Mouse (Mus musculus) cerebellum, adult 9-10 months (tissue): Measurements from ENCODE around the gene Mapkapk3.
"Not testable (repeated sequence)": the region's sequence is repeated elsewhere in the genome, so short reads cannot be mapped to it uniquely, and the experiment has no call there.

Experiments used
- DNase-seq: peaks from one replicate; pipeline ENCODE4 v3.0.0; 2022

The Mapkapk3 gene

DNA sequence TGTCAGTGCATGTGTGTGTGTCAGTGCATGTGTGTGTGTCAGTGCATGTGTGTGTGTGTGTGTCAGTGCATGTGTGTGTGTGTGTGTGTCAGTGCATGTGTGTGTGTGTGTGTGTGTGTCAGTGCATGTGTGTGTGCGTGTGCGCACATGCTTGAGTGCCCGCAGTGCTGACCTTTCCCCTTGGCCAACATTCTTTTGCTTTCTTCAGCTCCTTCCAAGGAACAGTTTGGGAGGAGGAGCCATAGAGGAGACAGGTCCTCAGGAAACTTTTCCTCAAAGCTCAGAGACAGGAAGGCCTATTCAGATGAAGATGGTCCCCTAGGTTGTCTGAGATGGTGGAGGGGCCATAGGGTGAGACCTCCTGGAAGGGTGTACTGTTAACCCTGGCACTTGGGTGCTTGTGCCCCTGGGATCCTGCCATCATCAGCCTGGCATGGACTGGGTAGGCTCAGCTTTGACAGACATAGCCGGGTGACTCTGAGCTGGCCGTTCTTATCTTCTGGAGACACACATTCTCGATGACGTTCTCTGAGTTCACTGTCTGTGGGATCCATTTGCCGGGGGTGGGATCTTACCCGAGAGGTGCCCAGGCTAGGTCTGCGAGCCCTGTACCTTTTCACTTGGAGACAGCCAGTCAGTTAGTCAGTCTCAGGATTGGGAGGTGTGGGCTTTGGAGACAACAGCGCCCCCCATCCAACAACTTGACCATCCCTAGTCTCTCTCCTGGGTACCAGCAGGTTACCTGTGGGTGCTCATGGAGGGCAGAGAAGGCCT, 17.6 kb upstream of the Mapkapk3 start:
- no peak for DNase-seq

- not testable (repeated sequence) for DNase-seq
Measured at GRCm38 (mm10) chr9:107306673-107307072, 17.0 kb upstream of the Mapkapk3 start.

- no peak for DNase-seq
Measured at GRCm38 (mm10) chr9:107305601-107306542, 16.2 kb upstream of the Mapkapk3 start.

DNA sequence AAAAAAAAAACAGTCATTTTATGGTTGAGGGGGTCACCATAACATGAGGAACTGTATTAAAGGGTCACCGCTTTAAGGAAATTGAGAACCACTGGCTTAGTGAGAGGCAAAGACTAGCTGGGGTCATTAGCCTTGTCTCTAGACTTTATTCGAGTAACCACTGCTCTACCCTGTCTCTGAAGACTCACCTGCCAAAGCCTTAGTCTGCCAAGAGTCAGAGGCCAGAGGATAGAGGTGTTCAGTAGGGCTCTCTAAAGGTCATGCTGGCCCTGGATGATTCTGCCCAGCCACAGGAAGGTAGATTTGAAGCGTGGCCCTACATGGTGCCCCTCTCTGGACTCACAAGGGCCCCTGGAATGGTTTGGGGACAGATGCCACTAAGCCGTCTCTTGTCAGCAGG, 15.3 kb upstream of the Mapkapk3 start:
- no peak for DNase-seq

DNA sequence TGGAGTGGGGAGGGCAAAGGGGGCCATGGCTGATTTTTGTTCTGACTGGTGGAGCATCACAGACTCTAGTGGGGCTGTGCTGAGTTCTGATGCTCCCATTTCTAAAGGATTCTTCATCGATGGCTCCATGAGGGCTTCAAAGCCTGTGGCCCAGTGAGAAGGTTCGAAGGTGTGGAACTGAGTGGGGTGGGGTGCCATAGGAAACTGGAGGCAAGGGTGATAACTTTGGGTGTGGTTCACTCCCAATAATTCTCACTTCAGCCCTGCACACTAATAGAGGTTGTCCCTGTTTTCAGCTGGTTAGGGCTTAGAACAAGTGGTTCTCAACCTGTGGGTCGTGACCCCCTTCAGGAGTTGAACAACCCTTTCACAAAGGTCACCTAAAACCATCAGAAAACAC, 14.7 kb upstream of the Mapkapk3 start:
- DNase-seq = no peak

DNA sequence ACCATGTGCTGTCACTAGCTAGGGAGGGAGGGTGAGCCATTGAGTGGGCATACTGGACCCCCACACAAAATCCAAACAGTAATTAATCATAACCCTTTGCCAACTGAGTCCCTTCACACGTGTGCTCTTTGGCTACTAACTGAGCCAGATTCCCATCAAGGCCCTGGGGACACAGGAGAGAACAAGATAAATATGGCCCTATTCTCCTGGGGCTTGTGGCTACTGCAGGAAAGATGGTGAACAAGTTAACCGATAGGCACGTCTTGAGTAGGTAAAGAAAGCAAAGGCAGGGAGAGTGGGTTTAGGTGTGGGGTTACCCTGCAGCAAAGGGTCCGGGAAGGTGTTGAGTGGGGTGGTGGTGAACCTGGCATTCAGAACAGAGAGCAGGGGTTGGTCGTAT, 14.2 kb upstream of the Mapkapk3 start:
- no peak for DNase-seq

DNA sequence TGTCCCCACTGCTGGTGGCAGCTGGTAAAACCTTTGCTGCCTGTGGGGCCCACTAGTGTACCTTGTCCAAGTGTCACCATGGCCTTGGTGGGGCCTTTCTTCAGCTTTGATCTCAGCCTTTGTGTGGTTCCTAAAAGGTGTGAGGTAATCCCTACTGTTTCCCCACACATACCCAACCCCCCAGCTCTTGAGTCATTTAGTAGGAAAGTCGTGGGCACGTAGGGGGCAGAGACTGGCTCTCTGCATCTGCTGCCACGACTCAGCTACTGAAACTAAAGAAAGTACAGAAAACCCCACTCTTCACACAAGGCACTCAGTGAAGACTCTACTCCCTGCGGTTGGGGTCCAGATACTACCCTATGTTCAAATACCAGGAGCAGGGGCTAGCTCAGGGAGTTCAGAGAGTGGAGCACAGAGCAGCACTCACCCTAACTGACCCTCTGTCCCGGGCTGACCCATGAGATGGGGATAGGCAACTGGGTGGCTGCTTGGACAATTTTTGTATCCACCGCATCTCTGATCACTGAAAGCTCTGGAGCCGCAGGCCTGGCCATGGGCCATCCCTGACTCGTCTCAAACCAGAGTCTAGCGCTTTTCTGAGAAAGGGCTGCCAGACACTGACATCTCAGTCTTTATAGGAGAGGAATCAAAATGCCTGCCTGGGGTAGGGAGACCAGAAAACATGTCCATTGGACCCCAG, 13.6 kb upstream of the Mapkapk3 start:
- DNase-seq = no peak

DNA sequence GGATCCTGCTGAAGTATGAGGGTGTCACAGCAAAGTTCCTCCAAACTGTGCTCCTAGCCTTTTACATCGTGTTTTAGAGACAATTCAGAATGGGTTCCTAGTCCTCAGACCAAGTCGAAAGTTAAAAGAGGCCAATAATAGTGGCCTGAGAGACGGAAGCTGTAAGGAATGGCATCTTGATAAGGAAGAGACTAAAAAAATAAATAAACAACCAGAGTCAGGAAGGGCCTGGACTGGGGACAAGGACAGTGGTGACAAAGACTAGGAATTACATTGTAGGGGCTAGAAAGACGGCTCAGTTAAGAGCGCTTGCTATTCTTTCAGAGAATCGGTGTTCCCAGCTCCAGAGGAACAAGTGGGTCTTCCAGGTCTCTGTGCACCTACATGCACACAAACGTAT, 12.9 kb upstream of the Mapkapk3 start:
- DNase-seq = no peak

DNA sequence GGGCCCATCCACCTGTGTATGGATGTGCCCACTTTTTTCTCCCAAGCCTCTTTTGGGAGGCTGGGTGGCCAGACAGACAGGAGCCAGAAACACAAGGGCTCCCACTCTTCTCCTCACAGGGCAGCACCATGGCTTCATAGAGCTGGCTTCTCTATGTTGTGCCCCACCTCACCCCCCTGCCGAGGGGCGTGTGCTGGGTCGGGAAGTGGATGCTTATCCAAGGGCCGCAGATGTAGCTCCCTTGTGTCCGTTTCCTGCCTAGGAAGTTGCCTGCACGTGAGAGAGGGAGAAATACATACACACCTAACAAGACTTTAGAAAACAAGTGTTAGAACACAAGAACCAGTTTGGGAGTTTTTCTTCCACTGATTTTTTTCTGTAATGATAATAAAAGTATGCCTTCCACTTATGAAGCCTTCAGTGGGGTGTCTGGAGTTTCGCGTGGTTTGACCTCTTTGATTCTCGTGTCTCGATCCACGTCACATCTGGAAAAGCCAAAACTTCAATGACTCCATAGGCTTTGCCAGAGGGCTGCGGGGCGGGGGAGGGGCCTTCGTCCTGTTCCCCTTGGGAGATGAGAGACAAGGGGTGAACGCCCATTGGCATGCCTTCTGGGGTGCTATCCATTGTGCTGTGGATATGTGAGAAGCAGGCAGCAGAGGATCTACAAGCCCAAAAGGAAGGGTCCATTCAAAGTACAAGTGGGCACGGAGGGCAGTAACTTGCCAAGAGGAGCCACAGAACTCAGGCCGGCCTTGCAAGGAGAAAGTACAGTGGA, 12.1 kb upstream of the Mapkapk3 start:
- no peak for DNase-seq

DNA sequence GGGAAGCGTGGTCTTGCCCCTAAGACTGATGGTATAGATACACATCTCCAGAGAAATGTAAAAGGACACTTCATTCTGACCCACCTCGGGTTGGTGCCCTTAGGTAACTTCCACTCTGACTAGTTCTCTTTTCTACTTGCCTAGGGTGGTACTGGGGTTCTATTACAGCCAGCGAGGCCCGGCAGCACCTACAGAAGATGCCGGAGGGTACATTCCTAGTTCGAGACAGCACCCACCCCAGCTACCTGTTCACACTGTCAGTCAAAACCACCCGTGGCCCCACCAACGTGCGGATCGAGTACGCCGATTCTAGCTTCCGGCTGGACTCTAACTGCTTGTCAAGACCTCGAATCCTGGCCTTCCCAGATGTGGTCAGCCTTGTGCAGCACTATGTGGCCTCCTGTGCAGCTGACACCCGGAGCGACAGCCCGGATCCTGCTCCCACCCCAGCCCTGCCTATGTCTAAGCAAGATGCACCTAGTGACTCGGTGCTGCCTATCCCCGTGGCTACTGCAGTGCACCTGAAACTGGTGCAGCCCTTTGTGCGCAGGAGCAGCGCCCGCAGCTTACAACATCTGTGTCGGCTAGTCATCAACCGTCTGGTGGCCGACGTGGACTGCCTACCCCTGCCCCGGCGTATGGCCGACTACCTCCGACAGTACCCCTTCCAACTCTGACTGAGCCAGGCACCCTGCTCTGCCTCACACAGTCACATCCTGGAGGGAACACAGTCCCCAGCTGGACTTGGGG, 10.7 kb upstream of the Mapkapk3 start:
- DNase-seq = no peak

DNA sequence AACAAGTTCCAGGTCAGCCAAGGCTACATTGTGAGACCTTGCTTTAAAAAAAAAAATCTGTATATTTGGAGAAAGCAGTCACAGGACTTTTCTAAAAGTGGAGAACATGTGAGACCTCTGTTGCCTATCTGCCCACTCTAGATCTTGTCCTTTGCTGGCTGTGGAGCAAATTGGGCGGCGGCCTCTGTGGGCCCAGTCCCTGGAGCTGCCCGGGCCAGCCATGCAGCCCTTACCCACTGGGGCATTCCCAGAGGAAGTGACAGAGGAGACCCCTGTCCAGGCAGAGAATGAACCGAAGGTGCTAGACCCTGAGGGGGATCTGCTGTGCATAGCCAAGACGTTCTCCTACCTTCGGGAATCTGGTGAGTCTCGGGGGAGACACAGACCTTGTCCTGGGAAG, 10.1 kb upstream of the Mapkapk3 start:
- no peak for DNase-seq

DNA sequence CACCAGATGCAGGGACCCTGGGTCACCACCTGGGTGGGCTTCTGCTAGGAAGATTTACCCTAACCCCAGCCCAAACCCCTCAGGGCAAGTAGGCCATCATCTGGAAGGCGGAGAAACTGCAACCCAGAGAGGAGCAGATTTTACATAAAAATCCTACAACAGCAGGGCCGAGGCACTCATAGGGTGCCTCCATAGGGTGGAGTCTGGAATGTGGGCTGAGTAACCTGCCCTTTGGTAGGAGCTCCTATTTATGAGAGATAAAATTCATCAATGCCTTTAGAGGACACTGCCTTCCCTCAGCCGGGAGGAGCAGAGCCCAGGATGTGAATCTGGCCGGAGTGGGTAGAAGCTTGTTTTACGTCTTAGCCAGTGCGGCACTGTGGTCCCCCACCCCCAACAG, 9.2 kb upstream of the Mapkapk3 start:
- DNase-seq = no peak

DNA sequence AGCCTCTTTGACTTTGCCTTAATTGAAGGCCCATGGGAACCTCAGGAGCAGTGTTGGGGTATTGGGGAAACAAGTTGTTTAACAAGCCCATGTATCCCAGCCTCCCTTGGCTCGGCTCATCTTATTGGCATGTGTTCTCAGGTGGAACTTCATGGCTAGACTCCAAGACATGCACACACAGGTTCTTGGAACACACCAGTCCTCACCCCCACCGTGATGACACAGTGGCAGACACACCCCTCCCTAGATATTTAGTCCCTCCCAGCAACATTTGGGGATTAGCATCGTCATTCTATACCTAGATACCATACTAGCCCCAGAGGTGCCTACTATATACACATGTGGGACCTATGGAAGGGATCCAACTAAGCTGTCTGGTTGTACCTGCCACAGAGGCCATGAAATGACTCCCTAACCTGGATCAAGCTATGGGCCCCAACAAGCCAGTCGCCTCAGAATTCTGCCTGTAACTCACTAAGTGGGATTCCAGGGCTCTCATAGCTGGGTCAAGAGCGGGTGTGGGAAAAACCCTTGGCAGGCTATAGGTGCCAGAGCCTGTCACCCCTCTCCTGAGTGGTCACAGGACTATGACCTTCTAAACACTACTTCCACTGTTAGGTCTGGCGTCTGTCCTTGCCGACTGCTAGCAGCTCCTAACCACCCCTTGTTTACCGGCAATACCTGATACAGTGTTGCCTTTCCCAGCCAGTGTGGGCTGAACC, 8.5 kb upstream of the Mapkapk3 start:
- DNase-seq = no peak

DNA sequence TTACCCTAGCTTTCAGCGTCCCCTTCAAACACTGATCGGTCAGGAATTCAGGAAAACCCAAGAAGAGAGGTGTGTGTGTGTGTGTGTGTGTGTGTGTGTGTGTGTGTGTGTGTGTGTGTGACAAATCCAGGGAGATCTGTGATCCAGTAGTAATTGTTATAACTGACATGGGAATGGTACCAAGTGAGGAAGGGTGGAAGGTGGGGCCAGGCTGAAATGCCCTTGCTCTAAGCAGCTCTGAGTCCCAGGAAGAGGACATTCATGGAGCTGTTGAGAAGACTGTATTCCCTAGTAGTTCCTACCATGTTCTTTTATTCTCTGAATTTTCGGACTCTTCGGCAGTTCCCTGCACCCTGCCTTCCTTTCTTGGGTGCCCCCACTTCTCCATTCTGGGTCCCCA, 8.0 kb upstream of the Mapkapk3 start:
- DNase-seq = no peak

GRCm38 (mm10) chr9:107297059-107297458, 7.4 kb upstream of the Mapkapk3 start:
- no peak for DNase-seq

DNA sequence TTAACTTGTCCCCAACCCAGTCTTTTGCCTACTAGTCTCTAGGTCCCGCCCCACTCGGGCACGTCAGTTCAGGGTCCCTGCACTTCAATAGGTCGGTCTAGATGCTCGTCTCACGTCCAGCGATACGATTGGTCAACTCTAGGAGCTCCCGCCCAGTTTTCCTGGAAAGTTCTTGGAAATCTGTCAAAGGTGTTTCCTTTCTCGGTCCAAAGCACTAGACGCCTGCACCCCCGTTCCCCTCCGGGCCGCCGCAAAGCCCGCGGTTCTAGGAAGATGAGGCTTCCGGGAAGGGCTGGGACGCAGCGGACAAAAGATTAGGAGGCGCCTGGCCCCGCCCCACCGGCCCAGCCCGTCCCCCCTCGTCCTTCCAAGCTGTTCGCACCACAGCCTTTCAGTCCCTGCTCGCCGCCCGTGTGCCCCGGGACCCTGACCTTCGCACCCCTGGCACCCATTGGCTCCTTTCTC, 6.9 kb upstream of the Mapkapk3 start:
- DNase-seq = peak; percentile 95

GRCm38 (mm10) chr9:107296041-107296440, 6.4 kb upstream of the Mapkapk3 start:
- DNase-seq = no peak

DNA sequence AAGGTAGTCTGAATTCAATTTTAAA, 6.2 kb upstream of the Mapkapk3 start, which contains the start of gene Cish:
TSS of gene Cish (plus strand) at position 11 of the 25 bp plus-strand sequence.
- DNase-seq = no peak

GRCm38 (mm10) chr9:107295616-107296015, 5.9 kb upstream of the Mapkapk3 start:
- no peak for DNase-seq

DNA sequence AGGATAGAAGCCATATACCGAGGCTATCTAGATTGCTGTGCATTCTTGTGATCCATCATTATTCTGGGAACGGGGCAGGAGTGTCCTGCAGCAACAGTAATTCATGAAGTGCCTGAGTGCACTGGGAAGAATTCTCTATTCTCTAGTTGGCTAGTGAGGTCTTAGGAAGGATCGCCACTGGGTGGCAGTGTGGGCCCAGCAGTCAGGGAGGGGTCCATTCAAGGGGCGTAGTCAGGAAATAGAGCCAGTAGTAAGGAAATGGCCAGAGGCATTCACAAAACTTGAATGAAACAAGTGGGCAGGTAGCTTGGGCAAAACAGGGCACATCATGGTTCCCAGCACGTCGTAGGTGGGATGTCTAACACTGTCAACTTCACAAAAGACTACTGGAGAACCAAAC, 4.6 kb upstream of the Mapkapk3 start:
- peak; percentile 75 for DNase-seq

DNA sequence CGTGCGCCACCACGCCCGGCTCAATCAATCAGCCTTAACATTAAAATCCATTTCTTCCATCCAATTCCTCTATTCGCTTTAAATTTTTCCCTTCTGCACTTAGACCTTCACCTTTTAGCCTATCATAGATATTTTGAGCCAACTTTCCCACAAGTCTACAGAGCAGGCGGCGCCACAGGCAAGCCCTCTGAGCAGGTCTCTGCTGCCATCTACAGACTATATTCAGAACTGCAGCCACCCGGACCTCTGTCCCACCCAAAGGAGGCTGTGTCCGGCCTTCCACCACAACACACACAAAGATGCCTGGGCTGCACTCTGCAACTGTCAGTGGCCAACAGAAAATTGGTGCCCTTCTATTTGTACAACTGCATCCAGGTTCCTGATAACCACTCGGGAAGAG, 1.2 kb upstream of the Mapkapk3 start:
- peak; percentile 87 for DNase-seq

DNA sequence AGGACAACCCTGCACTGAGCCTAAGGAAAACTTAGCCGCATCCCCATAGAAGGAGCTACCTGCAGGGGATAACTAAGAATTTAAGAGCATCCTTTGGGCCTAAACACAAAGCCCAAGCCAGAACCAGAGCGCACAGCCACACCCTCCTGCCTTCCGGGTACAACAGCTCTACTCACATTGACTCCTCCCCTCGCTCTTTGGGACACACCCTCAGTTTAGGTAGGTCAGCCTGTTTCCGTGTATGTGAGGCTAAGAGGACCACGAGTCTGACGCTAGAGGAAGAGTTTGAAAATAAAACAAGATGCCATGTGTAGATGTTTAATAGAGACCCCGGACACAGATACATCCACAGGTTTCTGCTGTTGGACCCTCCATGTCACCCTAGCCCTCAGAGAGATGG, 966 bp downstream of the Mapkapk3 start:
- no peak for DNase-seq
